In genomic region chr2:128408718-128409117, GRCm38 (mm10) we compare ENCODE assay signal across 9 mouse cellular contexts.
DNase-seq lines count a peak whose midpoint lies in the region; TF ChIP-seq lines count a peak whose summit lies in the region.
"Had no signal": no experiment of that assay in that cellular context is flagged by ENCODE, and none has a peak within 500 bp of the region (broad histone marks: within the 10 kb centered on the region; RNA-seq: fewer than 3 reads in every experiment).

No protein-coding gene starts in this region.

- no peak for TF ChIP-seq EP300 in MEL (IDR thresholded peaks at IDR 0.05; ENCODE audit: low read depth in 1 of 2, low read length in 2 of 2)

- intact Hi-C loops in left cerebral cortex, postnatal 4 days (cut with DNase I), result no loop called here

- no peak for TF ChIP-seq POLR2A in MEL (IDR thresholded peaks at IDR 0.05; ENCODE audit: control insufficient read depth in 1 of 2, insufficient read depth in 1 of 2, low read depth in 1 of 2, low read length in 2 of 2, poor library complexity in 1 of 2)

- peak; percentile 62 for DNase-seq in left cerebral cortex, postnatal 4 days
- no peak for DNase-seq in left cerebral cortex, adult 8-10 months (ENCODE audit: low spot score in 2 of 2)
- DNase-seq in MEL (ENCODE audit: low read depth, low spot score), result peak; percentile 77
- DNase-seq in adrenal gland, postnatal 36 days, result peak; percentile 62 to 78
- peak; percentile 29 to 80 for DNase-seq in kidney, postnatal 36 days
- DNase-seq in retina, postnatal 1 day, result peak; percentile 55
- DNase-seq in layer of hippocampus, adult 8-10 months (ENCODE audit: low spot score in 2 of 2), result no peak

- peaks cover 0 to 2% of the 10 kb centered on the region in 2 experiments; a peak in 2 of 4 replicates for H3K36me3 ChIP-seq in MEL (ENCODE audit: control insufficient read depth in 1 of 2, insufficient read depth in 2 of 2, low read length in 2 of 2)

- peak; percentile 81 to 89 (median 82) for TF ChIP-seq CTCF in MEL (IDR thresholded peaks at IDR 0.05 in 2 of 3, conservative IDR thresholded peaks at IDR 0.05 in 1 of 3; ENCODE audit: control insufficient read depth in 1 of 3, insufficient read depth in 1 of 3, low read depth in 2 of 3, low read length in 3 of 3, poor library complexity in 1 of 3, severe bottlenecking in 1 of 3)

- no peak overlapping the region for H3K27ac ChIP-seq in MEL (ENCODE audit: control insufficient read depth, low read depth, low read length)

- H3K9me3 ChIP-seq in MEL (replicated peaks; ENCODE audit: insufficient read depth, low read length), result no peaks in the 10 kb centered on the region
- H3K9me3 ChIP-seq: megakaryocyte, embryonic 14.5 days had no signal

- H3K79me2 ChIP-seq in MEL (ENCODE audit: control insufficient read depth, insufficient read depth, low read length, poor library complexity), result no peaks in the 10 kb centered on the region

- H3K9ac ChIP-seq in MEL (ENCODE audit: control insufficient read depth, low read depth, low read length, poor library complexity, severe bottlenecking), result no peak overlapping the region

- no peak overlapping the region for H3K4me3 ChIP-seq in MEL (ENCODE audit: control insufficient read depth in 1 of 2, insufficient read depth in 1 of 2, low read depth in 2 of 2, low read length in 2 of 2)
- H3K4me3 ChIP-seq: erythroblast, embryonic 14.5 days; megakaryocyte, embryonic 14.5 days had no signal

- TF ChIP-seq RAD21 in MEL (IDR thresholded peaks at IDR 0.05; ENCODE audit: low read depth, low read length), result peak; percentile 81

- H3K27me3 ChIP-seq in MEL (ENCODE audit: control insufficient read depth in 1 of 2, insufficient read depth in 2 of 2, low read length in 2 of 2), result no peaks in the 10 kb centered on the region
- H3K27me3 ChIP-seq: megakaryocyte, embryonic 14.5 days had no signal

- peaks cover 0 to 2% of the 10 kb centered on the region in 2 experiments; a peak in 2 of 4 replicates for H3K4me1 ChIP-seq in MEL (ENCODE audit: control insufficient read depth in 1 of 2, insufficient read depth in 2 of 2, low read length in 2 of 2)

TF ChIP-seq in MEL, 35 proteins besides CTCF, POLR2A, EP300 and RAD21:
- TF ChIP-seq MAZ (IDR thresholded peaks at IDR 0.05; ENCODE audit: low read depth, low read length), result no peak
- peak; percentile 83 for TF ChIP-seq SMC3 (IDR thresholded peaks at IDR 0.05; ENCODE audit: low read depth, low read length)
- TF ChIP-seq ZNF384 (IDR thresholded peaks at IDR 0.05; ENCODE audit: low read depth, low read length), result no peak
- no peak for TF ChIP-seq MXI1 (IDR thresholded peaks at IDR 0.05; ENCODE audit: low read depth, low read length)
- TF ChIP-seq JUND (IDR thresholded peaks at IDR 0.05; ENCODE audit: low read depth, low read length), result no peak
- TF ChIP-seq MEF2A (IDR thresholded peaks at IDR 0.05; ENCODE audit: extremely low read depth, insufficient replicate concordance, low read depth, low read length, poor library complexity, severe bottlenecking), result no peak
- peak; percentile 80 for TF ChIP-seq ZC3H11A (IDR thresholded peaks at IDR 0.05; ENCODE audit: low read depth, low read length)
- no peak for TF ChIP-seq MAFK (IDR thresholded peaks at IDR 0.05; ENCODE audit: borderline replicate concordance, low read depth, low read length)
- no peak for TF ChIP-seq TAL1 (IDR thresholded peaks at IDR 0.05; ENCODE audit: low read length)
- no peak for TF ChIP-seq NRF1 (IDR thresholded peaks at IDR 0.05; ENCODE audit: insufficient read depth, low read depth, low read length, poor library complexity, severe bottlenecking)

Comparison
In these comparisons a context has a peak if more than half of its experiments do, and no peak if none do; other contexts are left out.
1. DNase-seq: peak in left cerebral cortex, postnatal 4 days (single experiment), MEL (single experiment), adrenal gland, postnatal 36 days (2 of 2), kidney, postnatal 36 days (2 of 2) and retina, postnatal 1 day (single experiment); none in left cerebral cortex, adult 8-10 months (0 of 2) and layer of hippocampus, adult 8-10 months (0 of 2).